Mouse (Mus musculus) embryonic facial prominence, embryonic 12.5 days (tissue): Measurements from ENCODE around the gene March10. TPM values are rescaled to one million over a fixed set of nuclear protein-coding genes. Genes with fewer than 3 reads are reported as not detected.

Experiments used
- ATAC-seq: fragments of 200-750 bp; cut with Nextera tagmentation; 2 replicates; pipeline ENCODE4 v1.8.0; 2017; ENCODE audit not compliant: insufficient number of reproducible peaks, insufficient read depth, low FRiP score, low TSS enrichment
- H3K27ac ChIP-seq: fragments of 300-500 bp; sonication (generic); 2 replicates; pipeline ENCODE4 v1.5.1; 2016; ENCODE audit warnings: mild to moderate bottlenecking
- H3K27me3 ChIP-seq: fragments of 300-500 bp; sonication (generic); 2 replicates; pipeline ENCODE4 v1.6.1; 2016; ENCODE audit warnings: mild to moderate bottlenecking, moderate library complexity
- H3K36me3 ChIP-seq: fragments of 300-500 bp; sonication (generic); 2 replicates; pipeline ENCODE4 v1.6.1; 2016; ENCODE audit warnings: mild to moderate bottlenecking
- H3K4me1 ChIP-seq: fragments of 300-500 bp; sonication (generic); 2 replicates; pipeline ENCODE4 v1.6.1; 2016
- H3K4me2 ChIP-seq: fragments of 300-500 bp; sonication (generic); replicated peaks from 2 replicates; pipeline ENCODE4 v1.6.1; 2016; ENCODE audit warnings: mild to moderate bottlenecking, moderate library complexity
- H3K4me3 ChIP-seq: fragments of 300-500 bp; sonication (generic); 2 replicates; pipeline ENCODE4 v1.5.1; 2016; ENCODE audit warnings: mild to moderate bottlenecking
- H3K9ac ChIP-seq: fragments of 300-500 bp; sonication (generic); 2 replicates; pipeline ENCODE4 v1.6.1; 2016; ENCODE audit warnings: mild to moderate bottlenecking, moderate library complexity
- H3K9me3 ChIP-seq: fragments of 300-500 bp; sonication (generic); 2 replicates; pipeline ENCODE4 v1.6.1; 2016; ENCODE audit warnings: mild to moderate bottlenecking, moderate library complexity
- WGBS: fragments of 180-500 bp; shearing (Covaris S2); methylation state at CpG from one replicate; pipeline ENCODE4 v1.1.7; 2016; 5-methylcytosine and 5-hydroxymethylcytosine counted together
- polyA plus RNA-seq: library from polyadenylated mRNA; unstranded; fragments of >200 nt; fragmentation: Nextera tagmentation; extraction: Ambion mirVana; gene quantifications from 2 replicates; pipeline ENCODE4 v1.2.1, GENCODE M21; 2016

March10 gene
- polyA plus RNA-seq, 1 experiment from 2014 or later = 0.18 TPM

DNA sequence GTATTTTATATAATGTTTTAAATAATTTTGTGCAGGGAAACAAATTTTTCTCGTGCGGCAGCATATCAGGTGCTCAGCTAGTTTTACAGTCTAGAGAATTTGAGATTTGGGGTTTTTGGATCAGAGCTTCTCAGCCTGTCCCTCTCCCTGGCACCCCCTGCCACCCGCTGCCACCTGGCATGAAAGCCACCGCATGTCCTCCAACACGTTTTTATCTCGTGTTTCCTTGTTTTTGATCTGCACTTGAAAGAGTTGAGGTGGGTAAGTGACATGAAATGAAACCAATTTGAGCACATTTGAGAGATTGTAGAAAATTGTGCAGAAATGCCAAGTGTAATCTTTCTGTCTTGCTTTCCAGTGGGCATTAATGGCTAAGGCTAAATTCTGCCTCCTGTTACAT is 11.6 kb downstream of the March10 start:
- Histone ChIP-seq H3K4me2 (no peak overlapping the region), H3K4me3 (no peak overlapping the region), H3K9ac (no peak overlapping the region), H3K27ac (no peak overlapping the region), H3K36me3 (no peaks in the 10 kb centered on the region), H3K27me3 (no peaks in the 10 kb centered on the region), H3K9me3 (no peaks in the 10 kb centered on the region), H3K4me1 (peaks cover 7% of the 10 kb centered on the region; the same call in 1 of the 2 replicates)
- 79% methylated on average over 6 of the region's 6 CpGs for WGBS
- no peak for ATAC-seq

DNA sequence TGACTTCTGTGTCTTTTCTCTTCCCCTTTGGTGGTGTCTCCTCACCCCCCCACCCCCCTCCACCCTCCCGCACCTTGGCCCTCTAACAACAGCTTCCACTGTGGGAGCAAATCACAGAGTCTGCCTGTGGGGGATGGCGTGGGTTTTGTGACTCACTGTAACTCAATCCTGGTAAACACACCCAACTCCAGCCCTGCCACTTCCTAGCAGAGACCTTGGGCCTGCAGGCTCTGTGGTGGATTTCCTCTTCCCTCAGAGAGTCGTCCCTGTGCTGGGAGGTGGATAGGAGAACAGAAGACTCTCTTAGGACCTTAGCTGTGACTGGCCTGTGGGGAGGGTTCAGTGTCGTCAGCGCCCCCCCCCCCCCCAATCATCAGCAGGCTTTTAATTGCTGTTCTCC is 13.0 kb downstream of the March10 start:
- Histone ChIP-seq H3K4me2 (no peak overlapping the region), H3K4me1 (peaks cover 14% of the 10 kb centered on the region; the same call in 1 of the 2 replicates), H3K9me3 (no peaks in the 10 kb centered on the region), H3K4me3 (no peak overlapping the region), H3K9ac (no peak overlapping the region), H3K27me3 (no peaks in the 10 kb centered on the region), H3K36me3 (no peaks in the 10 kb centered on the region), H3K27ac (no peak overlapping the region)
- ATAC-seq = no peak
- 36% methylated on average over 5 of the region's 5 CpGs for WGBS

GRCm38 (mm10) chr11:105439796-105440195 is 16.7 kb downstream of the March10 start:
- Histone ChIP-seq H3K27ac (no peak overlapping the region), H3K9me3 (no peaks in the 10 kb centered on the region), H3K9ac (no peak overlapping the region), H3K4me3 (no peak overlapping the region), H3K36me3 (no peaks in the 10 kb centered on the region), H3K4me1 (peaks cover 14% of the 10 kb centered on the region; the same call in 1 of the 2 replicates), H3K4me2 (no peak overlapping the region), H3K27me3 (no peaks in the 10 kb centered on the region)
- ATAC-seq = no peak
- 71% methylated on average over 7 of the region's 7 CpGs for WGBS

DNA sequence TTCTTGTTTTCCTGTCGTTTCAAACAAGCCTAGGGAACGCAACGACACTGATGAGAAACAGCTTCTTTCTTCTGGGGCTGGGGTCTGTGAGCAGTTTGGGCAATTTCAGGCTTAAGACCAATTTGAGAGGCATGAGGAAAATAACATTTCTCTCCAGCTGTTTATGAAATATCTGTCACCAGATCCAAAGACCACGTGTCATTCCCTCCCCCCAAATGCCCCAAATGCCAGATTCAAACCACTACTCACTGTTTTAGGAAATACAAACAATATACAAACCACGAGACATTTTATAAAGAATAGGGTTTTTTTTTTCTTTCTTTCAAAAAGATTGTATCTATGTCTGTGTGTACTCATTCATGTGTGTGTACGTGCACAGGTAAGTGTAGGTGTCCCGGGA is 17.6 kb downstream of the March10 start:
- Histone ChIP-seq H3K36me3 (no peaks in the 10 kb centered on the region), H3K9me3 (no peaks in the 10 kb centered on the region), H3K27me3 (no peaks in the 10 kb centered on the region), H3K27ac (peak overlapping the region; percentile 19; the same call in 1 of the 2 replicates), H3K4me3 (no peak overlapping the region), H3K4me1 (peaks cover 14% of the 10 kb centered on the region; the same call in 1 of the 2 replicates), H3K9ac (no peak overlapping the region), H3K4me2 (no peak overlapping the region)
- no peak for ATAC-seq
- WGBS = 49% methylated on average over 7 of the region's 7 CpGs

GRCm38 (mm10) chr11:105426441-105426840 is 30.1 kb downstream of the March10 start:
- ATAC-seq = no peak
- WGBS = 80% methylated on average over 5 of the region's 5 CpGs
- Histone ChIP-seq H3K27ac (no peak overlapping the region), H3K4me1 (no peaks in the 10 kb centered on the region), H3K4me2 (no peak overlapping the region), H3K4me3 (no peak overlapping the region), H3K9ac (no peak overlapping the region), H3K9me3 (no peaks in the 10 kb centered on the region), H3K36me3 (no peaks in the 10 kb centered on the region), H3K27me3 (no peaks in the 10 kb centered on the region)

DNA sequence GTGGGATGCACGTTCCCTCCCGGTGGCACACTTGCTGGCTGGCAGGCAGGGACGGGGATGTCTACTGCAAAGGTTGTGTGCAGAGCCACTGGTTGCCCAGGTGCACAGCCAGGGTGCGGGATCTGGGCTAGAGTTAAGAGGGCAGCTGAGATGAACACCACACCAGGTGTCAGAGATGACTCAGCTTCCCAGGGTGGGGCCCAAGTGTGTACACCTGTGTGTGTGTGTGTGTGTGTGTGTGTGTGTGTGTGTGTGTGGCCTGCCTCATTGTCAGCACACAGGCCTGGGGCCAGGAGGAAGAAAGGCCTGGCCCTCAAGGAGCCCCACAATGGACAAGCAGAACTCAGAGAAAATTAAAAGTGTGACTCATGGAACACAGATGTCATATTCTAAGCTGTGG is 31.9 kb downstream of the March10 start:
- H3K4me2 ChIP-seq = no peak overlapping the region
- H3K9ac ChIP-seq = no peak overlapping the region
- WGBS = 82% methylated on average over 4 of the region's 4 CpGs
- H3K27ac ChIP-seq = no peak overlapping the region
- H3K4me1 ChIP-seq = no peaks in the 10 kb centered on the region
- no peak overlapping the region for H3K4me3 ChIP-seq
- no peaks in the 10 kb centered on the region for H3K36me3 ChIP-seq
- no peak for ATAC-seq
- no peaks in the 10 kb centered on the region for H3K9me3 ChIP-seq
- no peaks in the 10 kb centered on the region for H3K27me3 ChIP-seq

DNA sequence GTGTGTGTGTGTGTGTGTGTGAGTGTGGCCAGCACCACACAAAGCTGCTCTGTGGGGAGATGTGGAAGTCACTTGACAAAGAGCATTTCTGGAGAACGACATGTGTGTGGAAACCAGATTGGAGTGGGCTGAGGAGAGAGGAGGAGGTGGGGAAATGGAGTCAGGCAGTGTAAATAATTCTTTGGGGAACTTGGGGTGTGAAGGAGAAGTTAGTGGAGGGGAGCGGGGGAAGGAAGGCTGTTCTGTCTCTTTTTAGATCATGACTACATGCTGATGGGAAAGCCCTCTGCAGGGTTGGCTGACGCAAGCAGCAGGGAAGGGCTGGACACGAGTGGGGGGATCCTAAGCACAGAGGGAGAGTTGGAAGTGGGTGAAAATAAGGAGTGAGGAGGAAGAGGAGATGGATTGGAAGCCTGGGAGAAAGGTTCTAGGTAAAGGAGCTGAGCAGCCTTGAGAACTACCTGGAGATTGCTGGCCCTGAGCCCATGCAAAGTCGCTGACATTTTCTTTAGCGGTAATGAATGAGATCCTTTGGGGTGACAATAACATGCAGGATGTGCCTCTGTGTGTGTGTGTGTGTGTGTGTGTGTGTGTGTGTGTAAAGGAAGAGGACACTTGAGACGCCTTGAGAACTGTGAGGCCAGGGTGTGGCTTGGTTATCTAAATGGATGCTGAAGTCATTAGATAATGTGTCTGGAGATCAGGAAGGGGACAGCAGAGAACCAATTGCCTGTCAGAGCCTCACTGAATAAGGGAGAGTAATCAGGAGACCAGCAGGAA is 35.7 kb downstream of the March10 start:
- no peaks in the 10 kb centered on the region for H3K9me3 ChIP-seq
- no peak overlapping the region for H3K9ac ChIP-seq
- H3K4me1 ChIP-seq = no peaks in the 10 kb centered on the region
- H3K36me3 ChIP-seq = no peaks in the 10 kb centered on the region
- 74% methylated on average over 7 of the region's 7 CpGs for WGBS
- H3K4me3 ChIP-seq = no peak overlapping the region
- no peak for ATAC-seq
- no peak overlapping the region for H3K4me2 ChIP-seq
- no peaks in the 10 kb centered on the region for H3K27me3 ChIP-seq
- H3K27ac ChIP-seq = no peak overlapping the region

GRCm38 (mm10) chr11:105419946-105420345 is 36.6 kb downstream of the March10 start:
- 86% methylated on average over 7 of the region's 7 CpGs for WGBS
- Histone ChIP-seq H3K9me3 (no peaks in the 10 kb centered on the region), H3K36me3 (no peaks in the 10 kb centered on the region), H3K9ac (no peak overlapping the region), H3K4me2 (no peak overlapping the region), H3K27me3 (no peaks in the 10 kb centered on the region), H3K4me1 (no peaks in the 10 kb centered on the region), H3K27ac (no peak overlapping the region), H3K4me3 (no peak overlapping the region)
- no peak for ATAC-seq

DNA sequence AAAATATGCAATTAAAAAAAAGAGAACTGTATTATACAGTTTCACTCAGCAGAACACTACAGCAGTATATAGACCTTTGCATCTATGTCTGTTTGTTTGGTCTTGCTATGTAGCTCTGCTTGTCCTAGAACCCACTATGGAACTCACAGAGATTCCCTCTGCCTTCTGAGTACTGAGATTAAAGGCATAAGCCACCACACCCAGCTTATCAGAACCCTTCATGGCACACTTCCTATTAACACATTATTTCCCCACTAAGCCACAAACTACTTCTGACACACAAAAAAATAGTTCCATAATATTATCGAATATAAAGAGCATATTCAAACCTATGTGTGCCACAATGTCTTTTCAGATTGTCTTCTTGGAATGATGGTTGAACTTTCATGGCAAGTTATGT is 42.5 kb downstream of the March10 start:
- 89% methylated on average over 1 of the region's 1 CpGs for WGBS
- Histone ChIP-seq H3K9ac (no peak overlapping the region), H3K27ac (no peak overlapping the region), H3K4me2 (no peak overlapping the region), H3K4me3 (no peak overlapping the region), H3K36me3 (no peaks in the 10 kb centered on the region), H3K9me3 (no peaks in the 10 kb centered on the region), H3K27me3 (no peaks in the 10 kb centered on the region), H3K4me1 (no peaks in the 10 kb centered on the region)
- no peak for ATAC-seq

- ATAC-seq = no peak
- Histone ChIP-seq H3K36me3 (no peaks in the 10 kb centered on the region), H3K4me1 (no peaks in the 10 kb centered on the region), H3K9ac (no peak overlapping the region), H3K27ac (no peak overlapping the region), H3K9me3 (no peaks in the 10 kb centered on the region), H3K4me2 (no peak overlapping the region), H3K27me3 (no peaks in the 10 kb centered on the region), H3K4me3 (no peak overlapping the region)
- WGBS = 85% methylated on average over 11 of the region's 11 CpGs
Observed at GRCm38 (mm10) chr11:105409408-105409807, 47.1 kb downstream of the March10 start.

GRCm38 (mm10) chr11:105407846-105408441 is 48.6 kb downstream of the March10 start:
- Histone ChIP-seq H3K4me3 (no peak overlapping the region), H3K9ac (no peak overlapping the region), H3K4me2 (no peak overlapping the region), H3K36me3 (no peaks in the 10 kb centered on the region), H3K27ac (no peak overlapping the region), H3K27me3 (no peaks in the 10 kb centered on the region), H3K4me1 (no peaks in the 10 kb centered on the region), H3K9me3 (no peaks in the 10 kb centered on the region)
- 75% methylated on average over 6 of the region's 6 CpGs for WGBS
- ATAC-seq = no peak

GRCm38 (mm10) chr11:105402355-105402754 is 54.2 kb downstream of the March10 start:
- H3K4me1 ChIP-seq = no peaks in the 10 kb centered on the region
- ATAC-seq = no peak
- H3K36me3 ChIP-seq = no peaks in the 10 kb centered on the region
- H3K4me2 ChIP-seq = no peak overlapping the region
- H3K9ac ChIP-seq = no peak overlapping the region
- WGBS = 45% methylated on average over 9 of the region's 9 CpGs
- H3K4me3 ChIP-seq = no peak overlapping the region
- H3K9me3 ChIP-seq = no peaks in the 10 kb centered on the region
- H3K27ac ChIP-seq = no peak overlapping the region
- no peaks in the 10 kb centered on the region for H3K27me3 ChIP-seq
